Mouse (Mus musculus) ES-E14 (cell line): Measurements from ENCODE around the gene Gpr180.

Experiments used
- CHD2 ChIP-seq: IDR thresholded peaks from 2 replicates; pipeline ENCODE4 v1.6.1; 2014; ENCODE audit warnings: mild to moderate bottlenecking, low read depth, low read length, inconsistent platforms
- HCFC1 ChIP-seq: IDR thresholded peaks from 2 replicates; pipeline ENCODE4 v1.6.1; 2012; ENCODE audit warnings: low read length, inconsistent platforms, borderline replicate concordance; ENCODE audit not compliant: insufficient read depth
- MAFK ChIP-seq: IDR thresholded peaks from 2 replicates; pipeline ENCODE4 v1.6.1; 2014; ENCODE audit warnings: mild to moderate bottlenecking, low read depth, low read length, inconsistent platforms; ENCODE audit not compliant: insufficient read depth
- ZC3H11A ChIP-seq: IDR thresholded peaks from 2 replicates; pipeline ENCODE4 v1.6.1; 2012; ENCODE audit warnings: low read depth, mild to moderate bottlenecking, inconsistent platforms, low read length, borderline replicate concordance
- ZNF384 ChIP-seq: IDR thresholded peaks from 2 replicates; pipeline ENCODE4 v1.6.1; 2012; ENCODE audit warnings: low read depth, low read length, inconsistent platforms

DNA sequence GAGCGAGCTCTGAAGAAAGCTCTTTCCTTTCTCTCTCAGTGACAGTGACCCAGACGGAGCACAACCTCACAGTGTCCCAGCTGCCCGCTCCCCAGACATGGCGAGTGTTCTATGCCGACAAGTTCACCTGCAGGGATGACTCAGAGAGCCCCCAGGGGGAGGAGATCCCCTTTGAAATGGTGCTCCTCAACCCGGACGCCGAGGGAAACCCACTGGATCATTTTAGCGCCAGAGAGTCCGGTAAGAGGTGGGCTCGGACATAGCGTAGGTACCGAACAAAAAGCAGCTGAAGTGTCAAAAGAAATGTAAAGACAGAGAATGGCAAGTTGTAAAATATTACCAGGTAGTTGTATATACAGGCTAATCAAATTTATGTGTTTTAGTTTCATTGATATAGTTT, 11.1 kb downstream of the Gpr180 start:
- no peak for TF ChIP-seq ZC3H11A
- TF ChIP-seq ZNF384 = no peak
- no peak for TF ChIP-seq HCFC1
- no peak for TF ChIP-seq CHD2
- no peak for TF ChIP-seq MAFK
